Mouse (Mus musculus) left cerebral cortex, postnatal 36 days (tissue): Measurements from ENCODE around the gene Dnm2. TPM values are rescaled to one million over a fixed set of nuclear protein-coding genes. Genes with fewer than 3 reads are reported as not detected.
A peak's percentile ranks its signal among the peaks of the same experiment; 100 is the strongest.
"Not testable (repeated sequence)": the region's sequence is repeated elsewhere in the genome, so short reads cannot be mapped to it uniquely, and the experiment has no call there.

Experiments used
- DNase-seq, 2 experiments: peaks; one replicate each; pipeline ENCODE4 v3.0.0; 2021 to 2022; ENCODE audit warnings: low spot score in 2 of 2, mixed read lengths in 1 of 2
- intact Hi-C: fragments of 180-260 bp; cut with DNase I; formaldehyde crosslinking; loops from one replicate; pipeline ENCODE4 v1.15.1; 2025
- total RNA-seq, 2 experiments: library from RNA; stranded (reverse); gene quantifications; 2 replicates each; pipeline ENCODE4 v1.2.3; 2021

Gene Dnm2
- total RNA-seq, 2 experiments from 2014 or later = 48.1 to 71.8 TPM

GRCm38 (mm10) chr9:21494726-21495125 lies 70.0 kb downstream of the Dnm2 start:
- intact Hi-C loops = no loop called here
- peak; percentile 39 to 41 for DNase-seq

GRCm38 (mm10) chr9:21496308-21497049 lies 71.8 kb downstream of the Dnm2 start:
- DNase-seq = no peak
- intact Hi-C loops = no loop called here

- no peak for DNase-seq
- intact Hi-C loops = no loop called here
Measured at GRCm38 (mm10) chr9:21497050-21497542, 72.4 kb downstream of the Dnm2 start.

GRCm38 (mm10) chr9:21497664-21498063 lies 73.0 kb downstream of the Dnm2 start:
- intact Hi-C loops = no loop called here
- DNase-seq = no peak

GRCm38 (mm10) chr9:21498284-21498902 lies 73.7 kb downstream of the Dnm2 start:
- intact Hi-C loops = no loop called here
- DNase-seq = no peak

- DNase-seq = no peak
- intact Hi-C loops = no loop called here
Measured at GRCm38 (mm10) chr9:21503352-21503751, 78.6 kb downstream of the Dnm2 start.

GRCm38 (mm10) chr9:21505767-21506166 lies 81.1 kb downstream of the Dnm2 start:
- no peak for DNase-seq
- intact Hi-C loops = no loop called here

- no peak for DNase-seq
- intact Hi-C loops = no loop called here
Measured at GRCm38 (mm10) chr9:21507753-21508430, 83.2 kb downstream of the Dnm2 start.

GRCm38 (mm10) chr9:21508871-21509404 lies 84.2 kb downstream of the Dnm2 start:
- intact Hi-C loops = no loop called here
- DNase-seq = no peak

GRCm38 (mm10) chr9:21509772-21510688 lies 85.3 kb downstream of the Dnm2 start, which contains the start of gene Tmed1:
Gene Tmed1 (minus strand): TSS chr9:21510252.
- DNase-seq = peak; percentile 95 to 96
- intact Hi-C loops = loop anchor here (5.0 kb wide), 1 partner anchor 37 kb away; the partner anchor contains the start of gene Carm1

GRCm38 (mm10) chr9:21510689-21511015 lies 85.9 kb downstream of the Dnm2 start:
- intact Hi-C loops = loop anchor here (5.0 kb wide), 1 partner anchor 37 kb away; the partner anchor contains the start of gene Carm1
- DNase-seq = no peak

GRCm38 (mm10) chr9:21511052-21511451 lies 86.3 kb downstream of the Dnm2 start:
- intact Hi-C loops = loop anchor here (5.0 kb wide), 1 partner anchor 36 kb away; the partner anchor contains the start of gene Carm1
- no peak for DNase-seq

GRCm38 (mm10) chr9:21513466-21513865 lies 88.8 kb downstream of the Dnm2 start:
- intact Hi-C loops = loop anchor here (5.0 kb wide), 1 partner anchor 34 kb away; the partner anchor contains the start of gene Carm1
- no peak for DNase-seq

GRCm38 (mm10) chr9:21517947-21518495 lies 93.3 kb downstream of the Dnm2 start:
- DNase-seq = no peak
- intact Hi-C loops = no loop called here

GRCm38 (mm10) chr9:21518690-21519089 lies 94.0 kb downstream of the Dnm2 start:
- DNase-seq, intact Hi-C loops: not testable (repeated sequence)

GRCm38 (mm10) chr9:21525142-21525936 lies 100.6 kb downstream of the Dnm2 start:
- DNase-seq = no peak
- intact Hi-C loops = no loop called here

- DNase-seq = no peak
- intact Hi-C loops = no loop called here
Measured at GRCm38 (mm10) chr9:21525937-21526633, 101.4 kb downstream of the Dnm2 start, which contains the start of gene AB124611. Gene AB124611 (plus strand): TSS chr9:21526176.
